Mouse (Mus musculus): Measurements from ENCODE around the gene Commd7.

DNA sequence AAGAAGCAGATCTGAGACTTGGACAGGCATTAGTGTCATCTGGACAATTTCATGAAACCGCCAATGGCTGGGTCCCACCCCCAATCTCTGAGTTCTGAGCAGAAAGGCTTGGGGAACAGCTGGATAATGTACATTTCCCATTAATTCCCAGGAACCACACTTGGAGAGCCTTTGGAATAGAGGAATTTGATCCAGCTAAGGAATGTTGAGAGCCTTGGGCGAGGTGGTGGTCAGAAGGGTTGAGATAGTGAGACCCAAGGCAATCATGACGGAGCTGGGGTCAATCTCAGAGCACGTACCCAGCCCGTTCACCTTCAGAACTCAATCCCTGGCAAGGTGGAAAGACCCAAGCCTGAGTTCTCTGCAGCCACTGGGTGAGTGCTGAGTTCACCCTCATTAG, 678 bp upstream of the Commd7 start:
- TF ChIP-seq POLR2A (IDR thresholded peaks at IDR 0.05; ENCODE audit: insufficient read depth, low read length) (no peak), CTCF (IDR thresholded peaks at IDR 0.05; ENCODE audit: low read depth, low read length) (no peak), EP300 (IDR thresholded peaks at IDR 0.05; ENCODE audit: insufficient read depth, low read depth, low read length) (no peak)

Data from ES-Bruce4 (cell line).